Mouse (Mus musculus) cerebellum, postnatal 14 days (tissue): ENCODE results near the gene Iqcf3.

Source experiments
- DNase-seq, 2 experiments: peaks; one replicate each; pipeline ENCODE4 v3.0.0; 2021; ENCODE audit warnings: mixed read lengths in 2 of 2

Iqcf3 gene

GRCm38 (mm10) chr9:106469776-106470175 lies 91.7 kb downstream of the Iqcf3 start:
- DNase-seq, result peak in 1 of 2 experiments; percentile 19

- peak in 1 of 2 experiments; percentile 27 for DNase-seq
Measured at GRCm38 (mm10) chr9:106469317-106469716, 92.1 kb downstream of the Iqcf3 start.

- no peak for DNase-seq
Measured at GRCm38 (mm10) chr9:106467746-106468145, 93.7 kb downstream of the Iqcf3 start.

GRCm38 (mm10) chr9:106466721-106467120 lies 94.7 kb downstream of the Iqcf3 start:
- DNase-seq, result peak in 1 of 2 experiments; percentile 18

- peak; percentile 90 to 93 for DNase-seq
Measured at GRCm38 (mm10) chr9:106465571-106466200, 95.7 kb downstream of the Iqcf3 start, which contains the start of gene Gpr62. Gpr62 (minus strand) TSS chr9:106465938.

- DNase-seq, result peak; percentile 92 to 93
Measured at GRCm38 (mm10) chr9:106464751-106465541, 96.5 kb downstream of the Iqcf3 start.

GRCm38 (mm10) chr9:106463122-106464063 lies 98.0 kb downstream of the Iqcf3 start:
- DNase-seq, result peak; percentile 85 to 93

GRCm38 (mm10) chr9:106462430-106462800 lies 99.0 kb downstream of the Iqcf3 start:
- peak; percentile 45 to 48 for DNase-seq

GRCm38 (mm10) chr9:106461641-106462429 lies 99.6 kb downstream of the Iqcf3 start:
- DNase-seq, result peak; percentile 37 to 49

- DNase-seq, result no peak
Measured at GRCm38 (mm10) chr9:106461026-106461415, 100.4 kb downstream of the Iqcf3 start.

- DNase-seq, result peak; percentile 63 to 73
Measured at GRCm38 (mm10) chr9:106460401-106461025, 100.9 kb downstream of the Iqcf3 start.

- DNase-seq, result peak; percentile 42 to 50
Measured at GRCm38 (mm10) chr9:106459946-106460345, 101.5 kb downstream of the Iqcf3 start.

- peak; percentile 49 to 58 for DNase-seq
Measured at GRCm38 (mm10) chr9:106457920-106458319, 103.5 kb downstream of the Iqcf3 start.

GRCm38 (mm10) chr9:106457163-106457559 lies 104.3 kb downstream of the Iqcf3 start:
- peak; percentile 45 to 60 for DNase-seq

- peak; percentile 61 to 81 for DNase-seq
Measured at GRCm38 (mm10) chr9:106456325-106457162, 104.9 kb downstream of the Iqcf3 start.

- peak; percentile 38 to 50 for DNase-seq
Measured at GRCm38 (mm10) chr9:106454888-106455681, 106.3 kb downstream of the Iqcf3 start.

GRCm38 (mm10) chr9:106454071-106454761 lies 107.2 kb downstream of the Iqcf3 start:
- DNase-seq, result peak; percentile 67 to 72

- DNase-seq, result peak; percentile 75 to 78
Measured at GRCm38 (mm10) chr9:106453271-106454070, 108.0 kb downstream of the Iqcf3 start, which contains the start of gene Pcbp4. Pcbp4 (plus strand) TSS chr9:106453291.
